ENCODE assay signal across 14 mouse cellular contexts in the genomic region with DNA sequence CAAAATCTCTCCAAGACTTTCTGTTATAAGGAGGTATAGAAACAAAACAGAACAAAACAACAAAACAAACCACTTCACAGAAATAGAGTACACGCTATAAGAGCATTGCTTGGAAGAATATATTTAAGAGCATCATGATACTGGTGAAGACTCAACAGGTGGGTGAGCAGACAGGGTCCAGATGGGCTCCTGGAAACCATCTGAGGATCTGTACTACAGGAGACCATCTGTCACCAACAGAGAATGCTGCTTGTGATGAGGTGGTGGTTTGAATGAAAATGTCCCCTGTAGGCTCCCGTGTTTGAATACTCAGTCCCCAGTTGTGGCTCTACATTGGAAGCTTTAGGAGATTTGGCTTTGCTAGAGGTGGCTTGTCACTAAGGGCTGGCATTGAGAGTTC.
A peak's percentile ranks its signal among the peaks of the same experiment; 100 is the strongest.
DNase-seq lines count a peak whose midpoint lies in the region; ATAC-seq lines count a peak whose summit lies in the region.
"Had no signal": no experiment of that assay in that cellular context is flagged by ENCODE, and none has a peak within 500 bp of the region (broad histone marks: within the 10 kb centered on the region; RNA-seq: fewer than 3 reads in every experiment).

No protein-coding gene starts in this region.

- peak; percentile 64 to 67 for DNase-seq in cerebellum, postnatal 14 days
- DNase-seq in cerebellum, adult 8-10 months, result no peak
- peak; percentile 18 to 50 for DNase-seq in frontal cortex, adult 2 months (ENCODE audit: extremely low spot score in 1 of 2, low spot score in 1 of 2)
- DNase-seq in layer of hippocampus, postnatal 14 days (ENCODE audit: low spot score in 2 of 2), result peak; percentile 55 to 88
- peak; percentile 35 for DNase-seq in right cerebral cortex, adult 18-20 months
- DNase-seq in embryo, embryonic 9.5 days (ENCODE audit: extremely low spot score), result no peak
- no peak for DNase-seq in urinary bladder, postnatal 14 days (ENCODE audit: low spot score)
- DNase-seq: adrenal gland, postnatal 10 days; cerebellum, adult 11-12 months; heart, adult 2 months; heart, postnatal 10 days; kidney, postnatal 36 days; thymus, adult 18-20 months had no signal

- no peak for ATAC-seq in inflammation-experienced regulatory T-cells, adult 6 months

Comparison
In these comparisons a context has a peak if more than half of its experiments do, and no peak if none do; other contexts are left out.
1. DNase-seq: peak in cerebellum, postnatal 14 days (2 of 2), frontal cortex, adult 2 months (2 of 2), layer of hippocampus, postnatal 14 days (2 of 2) and right cerebral cortex, adult 18-20 months (single experiment); none in cerebellum, adult 8-10 months (single experiment), embryo, embryonic 9.5 days (single experiment) and urinary bladder, postnatal 14 days (single experiment).